9 mouse cellular contexts compared by ENCODE assay signal in the genomic region with DNA sequence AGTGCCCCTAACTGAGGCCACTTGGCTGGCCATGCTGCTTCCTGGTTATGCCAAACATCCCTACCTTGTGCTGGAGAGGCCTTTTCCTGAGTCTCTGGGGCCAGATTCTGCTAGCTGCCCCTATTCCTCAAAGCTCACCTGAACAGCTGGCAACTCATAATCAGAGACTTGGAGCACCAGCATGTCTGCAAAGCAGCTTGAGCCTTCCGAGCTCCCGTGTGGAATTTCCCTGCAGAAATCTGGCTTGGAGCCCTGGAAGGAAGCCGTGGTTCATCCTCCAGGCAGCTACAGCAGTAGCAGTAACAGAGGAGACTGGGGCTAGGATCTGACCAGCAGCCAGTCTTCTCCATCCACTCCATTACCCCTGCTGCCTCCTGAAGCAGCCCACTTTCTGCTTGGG. TPM values are rescaled to one million over a fixed set of nuclear protein-coding genes. Genes with fewer than 3 reads are reported as not detected.
A peak's percentile ranks its signal among the peaks of the same experiment; 100 is the strongest.
DNase-seq lines count a peak whose midpoint lies in the region; ATAC-seq lines count a peak whose summit lies in the region.
"Had no signal": no experiment of that assay in that cellular context is flagged by ENCODE, and none has a peak within 500 bp of the region (broad histone marks: within the 10 kb centered on the region; RNA-seq: fewer than 3 reads in every experiment).

No protein-coding gene starts in this region.

- no peaks in the 10 kb centered on the region for H3K9me3 ChIP-seq in kidney, embryonic 15.5 days (replicated peaks)
- no peaks in the 10 kb centered on the region for H3K9me3 ChIP-seq in forebrain, embryonic 13.5 days (replicated peaks)
- H3K9me3 ChIP-seq: stomach, embryonic 15.5 days had no signal

- WGBS in kidney, embryonic 15.5 days: 65% methylated on average over 3 of the region's 3 CpGs
- 94% methylated on average over 3 of the region's 3 CpGs for WGBS in forebrain, embryonic 13.5 days

- no peak for ATAC-seq in kidney, embryonic 15.5 days (replicated peaks; ENCODE audit: low FRiP score)
- no peak for ATAC-seq in erythroid progenitor cell, adult 5-6 weeks (replicated peaks; ENCODE audit: low FRiP score, poor library complexity, severe bottlenecking)
- ATAC-seq in forebrain, embryonic 13.5 days: no peak

- H3K27me3 ChIP-seq in kidney, embryonic 15.5 days: no peaks in the 10 kb centered on the region
- H3K27me3 ChIP-seq in forebrain, embryonic 13.5 days: no peaks in the 10 kb centered on the region
- H3K27me3 ChIP-seq: stomach, embryonic 15.5 days had no signal

- peak; percentile 21 for DNase-seq in kidney, adult 9 months
- DNase-seq in cerebellum, adult 18-20 months: peak; percentile 84 to 88
- peak; percentile 69 to 77 for DNase-seq in heart, postnatal 10 days
- DNase-seq in lung, postnatal 14 days: peak; percentile 11
- no peak for DNase-seq in urinary bladder, postnatal 25 days (ENCODE audit: low spot score)

- H3K4me3 ChIP-seq in kidney, embryonic 15.5 days (replicated peaks): no peak overlapping the region
- H3K4me3 ChIP-seq in forebrain, embryonic 13.5 days: no peak overlapping the region
- H3K4me3 ChIP-seq: stomach, embryonic 15.5 days had no signal

- H3K36me3 ChIP-seq in kidney, embryonic 15.5 days: peaks cover 83% of the 10 kb centered on the region
- peaks cover 72% of the 10 kb centered on the region for H3K36me3 ChIP-seq in forebrain, embryonic 13.5 days (ENCODE audit: poor library complexity, severe bottlenecking)

- no peaks in the 10 kb centered on the region for H3K4me1 ChIP-seq in kidney, embryonic 15.5 days
- H3K4me1 ChIP-seq in forebrain, embryonic 13.5 days: no peaks in the 10 kb centered on the region

- no peak overlapping the region for H3K9ac ChIP-seq in kidney, embryonic 15.5 days
- no peak overlapping the region for H3K9ac ChIP-seq in forebrain, embryonic 13.5 days
- H3K9ac ChIP-seq: stomach, embryonic 15.5 days had no signal

- no peak overlapping the region for H3K27ac ChIP-seq in kidney, embryonic 15.5 days
- H3K27ac ChIP-seq in forebrain, embryonic 13.5 days: no peak overlapping the region; the same call in 1 of the 2 replicates

- intact Hi-C loops in heart, postnatal 10 days (cut with DNase I): no loop called here

- no peak overlapping the region for H3K4me2 ChIP-seq in kidney, embryonic 15.5 days
- no peak overlapping the region for H3K4me2 ChIP-seq in forebrain, embryonic 13.5 days
- H3K4me2 ChIP-seq: stomach, embryonic 15.5 days had no signal

RNA-seq across cellular contexts. Expression of a gene that starts 6.0 kb away (rescaled TPM):
- polyA plus RNA-seq in kidney, embryonic 15.5 days (2015; fragmentation: Nextera tagmentation; extraction: Ambion mirVana): 22.6 and 26.7 TPM in 2 replicates
- total RNA-seq in heart, postnatal 10 days (2021): 1 to 10 TPM; 9.3 to 9.9 TPM
- total RNA-seq in erythroid progenitor cell, adult 5-6 weeks (2015; ENCODE audit: low replicate concordance): 4.6 and 37.5 TPM in 2 replicates
- total RNA-seq in erythroid progenitor cell, adult 5-6 weeks (2017; ENCODE audit: low replicate concordance): 11.7 and 13.2 TPM in 2 replicates
- 33.1 and 37.1 TPM in 2 replicates for polyA plus RNA-seq in forebrain, embryonic 13.5 days (2015; fragmentation: Nextera tagmentation; extraction: Ambion mirVana)

RNA-seq across cellular contexts. Expression of a gene that starts 20.7 kb away (rescaled TPM):
- polyA plus RNA-seq in kidney, embryonic 15.5 days (2015; fragmentation: Nextera tagmentation; extraction: Ambion mirVana): 69.4 and 71.8 TPM in 2 replicates
- 10 to 100 TPM; 38.3 to 40.4 TPM for total RNA-seq in heart, postnatal 10 days (2021)
- total RNA-seq in erythroid progenitor cell, adult 5-6 weeks (2015; ENCODE audit: low replicate concordance): 5.4 and 14.3 TPM in 2 replicates
- total RNA-seq in erythroid progenitor cell, adult 5-6 weeks (2017; ENCODE audit: low replicate concordance): 9.0 and 10.8 TPM in 2 replicates
- 90.5 and 98.2 TPM in 2 replicates for polyA plus RNA-seq in forebrain, embryonic 13.5 days (2015; fragmentation: Nextera tagmentation; extraction: Ambion mirVana)

RNA-seq across cellular contexts. Expression of a gene that starts 21.2 kb away (rescaled TPM):
- 41.7 and 43.7 TPM in 2 replicates for polyA plus RNA-seq in kidney, embryonic 15.5 days (2015; fragmentation: Nextera tagmentation; extraction: Ambion mirVana)
- 10 to 100 TPM; 19.6 to 19.7 TPM for total RNA-seq in heart, postnatal 10 days (2021)
- 2.9 and 10.1 TPM in 2 replicates for total RNA-seq in erythroid progenitor cell, adult 5-6 weeks (2015; ENCODE audit: low replicate concordance)
- total RNA-seq in erythroid progenitor cell, adult 5-6 weeks (2017; ENCODE audit: low replicate concordance): 11.2 and 15.4 TPM in 2 replicates
- 54.6 and 58.5 TPM in 2 replicates for polyA plus RNA-seq in forebrain, embryonic 13.5 days (2015; fragmentation: Nextera tagmentation; extraction: Ambion mirVana)
